Comparison of ENCODE assay signal across 27 mouse cellular contexts in the genomic region with DNA sequence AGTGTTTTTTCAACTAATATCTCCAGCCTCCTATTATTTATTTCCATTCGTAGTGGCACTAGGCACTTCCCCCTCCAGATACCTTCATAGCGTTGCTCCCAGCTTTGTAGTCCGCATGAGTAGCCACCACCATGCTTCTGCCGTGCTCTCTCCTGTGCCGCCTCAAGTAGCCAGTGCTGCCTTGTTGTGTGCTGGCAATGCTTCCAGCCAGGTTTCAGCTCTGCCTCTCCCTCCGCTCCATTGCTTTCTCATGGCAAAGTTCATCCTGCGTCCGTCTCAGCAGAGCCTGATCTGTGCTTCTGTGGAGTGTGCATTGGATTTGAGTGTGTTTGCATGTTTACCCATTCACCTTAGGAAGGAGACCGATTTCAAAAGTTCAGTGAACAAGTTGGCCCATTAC.
DNase-seq lines count a peak whose midpoint lies in the region; ATAC-seq and TF ChIP-seq lines count a peak whose summit lies in the region.
"Had no signal": no experiment of that assay in that cellular context is flagged by ENCODE, and none has a peak within 500 bp of the region (broad histone marks: within the 10 kb centered on the region; RNA-seq: fewer than 3 reads in every experiment).

No protein-coding gene starts in this region.

- no peak overlapping the region for H3K27ac ChIP-seq in kidney, embryonic 14.5 days (ENCODE audit: low read depth, low read length)
- no peak overlapping the region for H3K27ac ChIP-seq in thymus, adult 2 months (ENCODE audit: control insufficient read depth, insufficient read depth, low read length)
- H3K27ac ChIP-seq: embryonic facial prominence, embryonic 10.5 days; embryonic facial prominence, embryonic 13.5 days; forebrain, embryonic 12.5 days; forebrain, embryonic 15.5 days; heart, embryonic 15.5 days; hindbrain, embryonic 10.5 days; hindbrain, embryonic 13.5 days had no signal

- no peak for ATAC-seq in kidney, embryonic 14.5 days (ENCODE audit: low FRiP score, low TSS enrichment)
- ATAC-seq: CD4-positive, CD25-positive, alpha-beta regulatory T cell, adult 4 months; forebrain, embryonic 15.5 days; hindbrain, embryonic 16.5 days had no signal

- H3K4me3 ChIP-seq in kidney, embryonic 14.5 days (ENCODE audit: low read length): no peak overlapping the region
- H3K4me3 ChIP-seq in thymus, adult 2 months (ENCODE audit: control insufficient read depth, insufficient read depth, low read length): no peak overlapping the region
- H3K4me3 ChIP-seq: embryonic facial prominence, embryonic 10.5 days; embryonic facial prominence, embryonic 13.5 days; erythroblast, embryonic 14.5 days; forebrain, embryonic 12.5 days; forebrain, embryonic 15.5 days; heart, embryonic 12.5 days; heart, embryonic 15.5 days; hindbrain, embryonic 10.5 days; hindbrain, embryonic 13.5 days had no signal

- no peak for TF ChIP-seq CTCF in thymus, adult 2 months (IDR thresholded peaks at IDR 0.05; ENCODE audit: borderline replicate concordance, control insufficient read depth, extremely low read depth, insufficient read depth, low read length, poor library complexity)

- H3K9me3 ChIP-seq in kidney, embryonic 14.5 days (ENCODE audit: control insufficient read depth, low read length): no peaks in the 10 kb centered on the region
- H3K9me3 ChIP-seq: embryonic facial prominence, embryonic 10.5 days; embryonic facial prominence, embryonic 13.5 days; forebrain, embryonic 12.5 days; forebrain, embryonic 15.5 days; heart, embryonic 12.5 days; heart, embryonic 15.5 days; hindbrain, embryonic 10.5 days; hindbrain, embryonic 13.5 days had no signal

- H3K27me3 ChIP-seq in kidney, embryonic 14.5 days (ENCODE audit: control insufficient read depth, insufficient read depth, low read length): no peaks in the 10 kb centered on the region
- no peaks in the 10 kb centered on the region for H3K27me3 ChIP-seq in thymus, adult 2 months (ENCODE audit: control insufficient read depth, insufficient read depth, low read length)
- H3K27me3 ChIP-seq: embryonic facial prominence, embryonic 13.5 days; forebrain, embryonic 12.5 days; forebrain, embryonic 15.5 days; heart, embryonic 12.5 days; heart, embryonic 15.5 days; hindbrain, embryonic 13.5 days had no signal

- H3K4me2 ChIP-seq in kidney, embryonic 14.5 days (replicated peaks; ENCODE audit: low read depth, low read length): no peak overlapping the region
- H3K4me2 ChIP-seq: embryonic facial prominence, embryonic 13.5 days; forebrain, embryonic 12.5 days; forebrain, embryonic 15.5 days; heart, embryonic 12.5 days; heart, embryonic 15.5 days; hindbrain, embryonic 13.5 days had no signal

- H3K36me3 ChIP-seq in kidney, embryonic 14.5 days (ENCODE audit: control insufficient read depth, insufficient read depth, low read length): peaks cover 55% of the 10 kb centered on the region
- H3K36me3 ChIP-seq in thymus, adult 2 months (ENCODE audit: control insufficient read depth, insufficient read depth, low read length): peaks cover 33% of the 10 kb centered on the region

- 87% methylated on average over 9 of the region's 9 CpGs for WGBS in kidney, embryonic 14.5 days
- WGBS in thymus, adult 2 months: 99% methylated on average over 9 of the region's 9 CpGs

- H3K9ac ChIP-seq in kidney, embryonic 14.5 days (ENCODE audit: low read depth, low read length): no peak overlapping the region
- H3K9ac ChIP-seq: embryonic facial prominence, embryonic 13.5 days; forebrain, embryonic 12.5 days; forebrain, embryonic 15.5 days; heart, embryonic 12.5 days; heart, embryonic 15.5 days; hindbrain, embryonic 13.5 days had no signal

- DNase-seq in kidney, adult 11 months: peak; percentile 56
- DNase-seq in kidney, adult 8-10 months: peak; percentile 48 to 51
- peak; percentile 58 for DNase-seq in kidney, adult 9 months
- peak; percentile 58 to 78 for DNase-seq in kidney, postnatal 25 days
- no peak for DNase-seq in natural killer cell, adult 2 months (ENCODE audit: low spot score in 2 of 2)
- no peak for DNase-seq in thymus, adult 2 months
- DNase-seq: adrenal gland, adult 2 months; adrenal gland, postnatal 14 days; cerebellum, adult 11-12 months; cerebellum, adult 8-10 months; embryo, embryonic 11 days; gastrocnemius, postnatal 25 days; heart, adult 18-20 months; heart, postnatal 10 days; heart, postnatal 36 days had no signal

- no peaks in the 10 kb centered on the region for H3K4me1 ChIP-seq in kidney, embryonic 14.5 days (ENCODE audit: control insufficient read depth, insufficient read depth, low read length)
- no peaks in the 10 kb centered on the region for H3K4me1 ChIP-seq in thymus, adult 2 months (replicated peaks; ENCODE audit: control insufficient read depth, insufficient read depth, low read length)
- H3K4me1 ChIP-seq: embryonic facial prominence, embryonic 10.5 days; embryonic facial prominence, embryonic 13.5 days; forebrain, embryonic 12.5 days; forebrain, embryonic 15.5 days; heart, embryonic 12.5 days; heart, embryonic 15.5 days; hindbrain, embryonic 10.5 days; hindbrain, embryonic 13.5 days had no signal

- no peak for TF ChIP-seq POLR2A in thymus, adult 2 months (IDR thresholded peaks at IDR 0.05; ENCODE audit: control insufficient read depth, extremely low read depth, insufficient read depth, low read length, poor library complexity)

Comparison
In these comparisons a context has a peak if more than half of its experiments do, and no peak if none do; other contexts are left out.
1. DNase-seq: peak in kidney, adult 11 months (single experiment), kidney, adult 8-10 months (2 of 2), kidney, adult 9 months (single experiment) and kidney, postnatal 25 days (2 of 2); none in natural killer cell, adult 2 months (0 of 2) and thymus, adult 2 months (single experiment).